Mouse (Mus musculus): ENCODE data around the gene Rab6b. TPM values are rescaled to one million over a fixed set of nuclear protein-coding genes. Genes with fewer than 3 reads are reported as not detected.

Gene Rab6b
- total RNA-seq, 2 experiments from 2014 or later, result 0.42 to 0.61 TPM

DNA sequence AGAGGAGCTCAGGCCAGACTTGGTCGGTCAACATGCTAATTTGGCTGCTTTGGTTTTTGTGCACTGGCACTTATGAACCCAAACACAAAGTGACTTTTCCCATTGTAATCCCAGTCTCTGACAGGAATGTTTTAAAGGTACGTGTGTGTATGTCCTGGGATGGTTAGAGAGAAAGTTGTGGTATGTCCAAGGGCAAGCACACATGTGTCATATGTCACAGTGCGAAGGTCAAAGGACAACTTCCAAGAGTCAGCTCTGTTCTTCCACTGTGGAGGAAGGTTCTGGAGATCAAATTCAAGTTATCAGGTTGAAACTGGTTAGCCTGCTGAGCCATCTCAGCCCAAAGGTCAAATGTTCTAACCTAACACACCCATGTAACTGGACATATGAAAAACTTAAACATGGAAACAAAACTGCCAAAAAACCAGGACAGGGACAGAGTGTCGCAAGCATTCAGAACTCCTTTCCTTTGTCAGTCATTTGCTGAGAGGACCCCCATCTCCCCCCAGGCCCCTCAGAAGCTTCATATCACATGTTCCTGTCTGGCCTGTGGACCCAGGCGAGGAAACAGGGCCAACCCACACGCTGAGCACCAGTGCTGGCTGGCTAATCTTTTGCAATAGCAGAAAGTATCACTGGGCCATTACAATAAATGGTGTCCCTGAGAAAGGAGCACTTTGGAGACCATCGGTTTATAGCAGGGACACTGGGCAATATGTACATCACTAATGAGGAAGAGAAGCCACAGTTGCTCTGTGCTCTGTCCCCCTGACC is 120.8 kb downstream of the Rab6b start:
- ATAC-seq (replicated peaks; ENCODE audit: low FRiP score, poor library complexity, severe bottlenecking), result no peak

DNA sequence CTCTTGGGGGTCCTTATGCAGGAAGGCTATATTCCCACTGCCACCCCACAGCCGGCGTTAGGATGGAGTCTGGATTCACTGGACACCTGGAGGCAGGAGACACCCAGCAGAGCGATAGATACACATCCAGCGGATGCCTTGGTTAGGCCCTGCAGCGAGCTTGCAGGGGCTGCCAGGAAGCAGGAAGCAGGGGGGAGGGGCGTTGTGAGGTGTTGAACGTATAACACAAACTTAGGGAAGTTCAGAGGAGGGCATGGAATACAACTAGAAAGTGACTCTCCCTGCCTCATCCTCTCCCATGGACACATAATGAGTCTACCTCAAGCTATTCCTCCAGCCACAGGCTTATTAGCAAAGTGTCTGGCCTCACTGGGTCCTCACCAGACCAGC is 121.4 kb downstream of the Rab6b start:
- no peak for ATAC-seq (replicated peaks; ENCODE audit: low FRiP score, poor library complexity, severe bottlenecking)

DNA sequence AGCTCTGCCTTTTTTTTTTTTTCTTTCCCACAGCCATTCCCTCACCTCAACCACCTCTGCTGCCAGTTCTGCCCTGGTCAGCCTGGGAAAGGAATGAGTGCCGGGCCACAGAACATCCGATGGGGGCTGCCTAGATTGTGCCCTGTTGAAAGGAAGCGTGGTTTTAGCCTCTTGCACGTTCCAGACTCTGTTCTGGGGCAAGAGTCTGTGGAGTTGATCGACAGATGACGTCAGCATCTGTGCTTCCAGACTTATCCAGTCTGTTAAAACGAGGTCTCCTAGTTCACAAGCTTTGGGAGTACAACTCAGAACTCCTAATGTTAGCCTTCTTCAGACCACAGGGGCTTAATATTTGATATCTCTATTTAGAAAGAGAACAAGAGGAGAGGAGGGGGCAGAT is 122.5 kb downstream of the Rab6b start:
- ATAC-seq (replicated peaks; ENCODE audit: low FRiP score, poor library complexity, severe bottlenecking), result no peak

DNA sequence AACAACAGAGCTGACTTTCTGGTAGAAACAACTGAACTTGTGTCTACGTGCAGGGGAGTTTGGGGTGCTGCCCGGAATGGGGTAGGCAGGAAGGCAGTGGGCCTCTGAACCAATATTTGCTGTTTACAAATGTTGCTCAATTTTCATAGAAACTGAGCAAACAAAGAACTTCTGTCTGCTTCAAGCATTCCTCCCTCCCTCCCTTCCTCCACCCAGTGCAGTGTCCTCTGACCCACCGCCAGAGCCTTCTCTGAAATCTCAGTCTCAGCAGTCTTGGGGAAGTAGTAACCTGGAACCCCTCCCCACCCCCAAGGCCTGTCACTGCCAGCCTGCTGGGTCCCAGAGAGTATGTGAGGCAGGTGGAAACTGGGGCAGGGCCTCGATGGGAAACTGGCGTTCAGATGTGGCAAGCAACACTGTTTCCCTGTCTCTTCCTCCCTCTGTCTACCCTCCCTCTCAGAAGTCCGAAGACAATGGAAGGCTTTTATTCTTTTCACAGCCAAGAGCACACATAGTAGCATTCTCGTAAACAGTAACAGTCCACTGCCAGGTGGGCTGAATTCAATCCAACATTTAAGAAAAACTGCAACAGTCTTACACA is 123.1 kb downstream of the Rab6b start:
- no peak for ATAC-seq (replicated peaks; ENCODE audit: low FRiP score, poor library complexity, severe bottlenecking)

Other genes with a start within 250 kb of the Rab6b start
- gene Slco2a1, start 123.1 kb upstream of the Rab6b start, total RNA-seq (2015; ENCODE audit: low replicate concordance), result 0.42 TPM in 1 of 2 replicates, not detected in the other
- gene Slco2a1, start 123.1 kb upstream of the Rab6b start, total RNA-seq (2017; ENCODE audit: low replicate concordance), result 0.13 TPM in 1 of 2 replicates, not detected in the other
- 4.0 and 8.0 TPM in 2 replicates for gene Srprb, start 90.3 kb downstream of the Rab6b start, total RNA-seq (2015; ENCODE audit: low replicate concordance)
- 3.6 and 4.7 TPM in 2 replicates for gene Srprb, start 90.3 kb downstream of the Rab6b start, total RNA-seq (2017; ENCODE audit: low replicate concordance)
- gene Gm20425, start 118.5 kb downstream of the Rab6b start, total RNA-seq (2015; ENCODE audit: low replicate concordance), result not detected in 2 replicates
- 0.68 TPM in 1 of 2 replicates, not detected in the other for gene Gm20425, start 118.5 kb downstream of the Rab6b start, total RNA-seq (2017; ENCODE audit: low replicate concordance)
- 102 and 125 TPM in 2 replicates for gene Trf, start 118.7 kb downstream of the Rab6b start, total RNA-seq (2015; ENCODE audit: low replicate concordance)
- gene Trf, start 118.7 kb downstream of the Rab6b start, total RNA-seq (2017; ENCODE audit: low replicate concordance), result 48.3 and 79.1 TPM in 2 replicates
- gene 1300017J02Rik, start 193.3 kb downstream of the Rab6b start, total RNA-seq (2015; ENCODE audit: low replicate concordance), result 185 and 265 TPM in 2 replicates
- 172 and 265 TPM in 2 replicates for gene 1300017J02Rik, start 193.3 kb downstream of the Rab6b start, total RNA-seq (2017; ENCODE audit: low replicate concordance)
- 162 and 228 TPM in 2 replicates for gene Topbp1, start 193.4 kb downstream of the Rab6b start, total RNA-seq (2015; ENCODE audit: low replicate concordance)
- gene Topbp1, start 193.4 kb downstream of the Rab6b start, total RNA-seq (2017; ENCODE audit: low replicate concordance), result 128 and 142 TPM in 2 replicates

Measured in erythroid progenitor cell, adult 5-6 weeks (primary cell).